Mouse (Mus musculus): Measurements from ENCODE around the gene Tacc2. TPM values are rescaled to one million over a fixed set of nuclear protein-coding genes. Genes with fewer than 3 reads are reported as not detected.
A peak's percentile ranks its signal among the peaks of the same experiment; 100 is the strongest.

Gene Tacc2
- polyA plus RNA-seq, 1 experiment: 44.6 TPM

DNA sequence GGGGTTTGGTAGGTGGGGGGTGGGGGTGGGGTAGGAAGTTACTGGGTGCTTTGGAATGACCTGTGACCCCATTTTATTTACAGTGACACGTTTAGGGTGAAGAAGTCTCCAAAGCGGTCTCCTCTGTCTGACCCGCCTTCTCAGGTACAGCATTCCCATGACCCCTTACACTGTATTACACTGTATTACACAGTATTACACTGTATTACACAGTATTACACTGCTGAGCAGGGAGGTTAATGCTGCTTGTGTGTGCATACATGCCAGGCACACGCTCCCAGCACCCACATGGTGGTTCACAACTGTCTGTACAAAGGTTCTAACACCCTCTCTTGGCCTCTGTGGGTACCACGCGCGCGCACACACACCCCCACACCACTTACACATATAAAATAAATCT, 156.2 kb downstream of the Tacc2 start:
- no peak for TF ChIP-seq CTCF (IDR thresholded peaks at IDR 0.05; ENCODE audit: extremely low read depth, insufficient read depth, low read length)
- no peak for TF ChIP-seq POLR2A (IDR thresholded peaks at IDR 0.05; ENCODE audit: extremely low read depth, insufficient read depth, low read length)
- Histone ChIP-seq H3K4me3 (ENCODE audit: insufficient read depth, low read length) (no peak overlapping the region), H3K4me1 (ENCODE audit: control insufficient read depth, insufficient read depth, low read length) (peaks cover 11% of the 10 kb centered on the region), H3K27ac (ENCODE audit: insufficient read depth, low read length) (no peak overlapping the region)

- H3K27ac ChIP-seq (ENCODE audit: insufficient read depth, low read length): no peak overlapping the region
- TF ChIP-seq POLR2A (IDR thresholded peaks at IDR 0.05; ENCODE audit: extremely low read depth, insufficient read depth, low read length) (no peak), CTCF (IDR thresholded peaks at IDR 0.05; ENCODE audit: extremely low read depth, insufficient read depth, low read length) (0 out of 2 replicates have a peak, but pooled peaks have one; percentile 22)
- H3K4me1 ChIP-seq (ENCODE audit: control insufficient read depth, insufficient read depth, low read length): peaks cover 11% of the 10 kb centered on the region
- H3K4me3 ChIP-seq (ENCODE audit: insufficient read depth, low read length): no peak overlapping the region
These were observed 157.1 kb downstream of the Tacc2 start for GRCm38 (mm10) chr7:130734195-130734787.

DNA sequence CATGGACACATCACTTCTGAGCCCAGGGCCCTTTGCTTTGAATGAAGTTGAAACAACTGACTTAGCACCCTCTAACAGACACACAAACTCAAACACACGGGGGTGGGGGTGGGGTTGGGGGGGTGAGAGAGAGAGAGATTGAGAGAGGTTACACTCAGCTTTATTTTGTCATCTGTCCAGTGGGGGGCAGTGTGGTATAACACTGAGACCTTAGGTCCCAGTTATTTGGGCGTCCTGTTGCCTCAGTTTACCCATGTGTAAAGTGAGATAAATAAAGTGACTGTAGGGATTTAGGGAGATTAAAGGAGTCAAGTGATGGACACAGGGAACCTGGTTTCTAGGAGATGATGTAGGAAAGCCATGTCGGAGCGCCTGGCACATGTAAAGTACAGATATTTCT, 163.9 kb downstream of the Tacc2 start:
- Histone ChIP-seq H3K27ac (ENCODE audit: insufficient read depth, low read length) (no peak overlapping the region), H3K4me3 (ENCODE audit: insufficient read depth, low read length) (no peak overlapping the region), H3K4me1 (ENCODE audit: control insufficient read depth, insufficient read depth, low read length) (no peaks in the 10 kb centered on the region)
- peak; percentile 17; the same call in 1 of the 2 replicates for TF ChIP-seq CTCF (IDR thresholded peaks at IDR 0.05; ENCODE audit: extremely low read depth, insufficient read depth, low read length)
- TF ChIP-seq POLR2A (IDR thresholded peaks at IDR 0.05; ENCODE audit: extremely low read depth, insufficient read depth, low read length): no peak

DNA sequence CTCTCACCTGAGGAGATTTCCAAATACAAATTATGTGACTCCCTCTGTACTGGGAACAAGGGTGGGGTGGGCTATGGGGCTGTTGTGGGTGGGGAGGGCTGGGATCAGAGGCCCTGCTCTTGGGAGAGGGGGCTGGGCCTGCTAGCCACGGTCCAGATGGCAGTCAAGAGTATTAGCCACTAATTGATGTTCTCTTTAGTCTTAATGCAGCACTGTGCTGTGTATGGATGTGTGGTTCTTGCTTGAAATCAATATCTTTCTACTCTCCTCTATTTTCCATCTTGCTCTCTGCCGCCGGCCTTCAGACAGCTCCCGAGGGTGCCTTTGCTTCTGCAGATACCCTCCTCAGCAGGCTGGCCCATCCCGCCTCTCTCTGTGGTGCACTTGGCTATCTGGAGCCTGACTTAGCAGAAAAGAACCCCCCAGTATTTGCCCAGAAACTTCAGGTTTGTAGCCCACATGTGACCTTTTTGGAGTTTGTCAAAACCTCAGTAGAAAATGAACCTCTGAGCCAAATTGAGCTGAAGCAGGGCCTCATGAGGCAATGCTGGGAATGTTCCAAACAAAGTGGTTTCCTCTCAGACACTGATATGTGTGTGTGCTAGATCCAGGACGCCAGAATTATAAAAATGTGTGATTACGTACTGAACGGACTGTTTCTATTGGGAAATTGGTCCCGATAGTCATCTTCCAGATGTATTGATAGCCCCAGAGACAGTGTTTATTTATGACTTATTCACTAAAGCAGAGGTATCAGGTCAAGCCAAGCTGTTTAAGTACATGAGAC, 166.2 kb downstream of the Tacc2 start:
- H3K4me1 ChIP-seq (ENCODE audit: control insufficient read depth, insufficient read depth, low read length): no peaks in the 10 kb centered on the region
- TF ChIP-seq CTCF (IDR thresholded peaks at IDR 0.05; ENCODE audit: extremely low read depth, insufficient read depth, low read length): no peak
- no peak for TF ChIP-seq POLR2A (IDR thresholded peaks at IDR 0.05; ENCODE audit: extremely low read depth, insufficient read depth, low read length)
- H3K27ac ChIP-seq (ENCODE audit: insufficient read depth, low read length): no peak overlapping the region
- H3K4me3 ChIP-seq (ENCODE audit: insufficient read depth, low read length): no peak overlapping the region

DNA sequence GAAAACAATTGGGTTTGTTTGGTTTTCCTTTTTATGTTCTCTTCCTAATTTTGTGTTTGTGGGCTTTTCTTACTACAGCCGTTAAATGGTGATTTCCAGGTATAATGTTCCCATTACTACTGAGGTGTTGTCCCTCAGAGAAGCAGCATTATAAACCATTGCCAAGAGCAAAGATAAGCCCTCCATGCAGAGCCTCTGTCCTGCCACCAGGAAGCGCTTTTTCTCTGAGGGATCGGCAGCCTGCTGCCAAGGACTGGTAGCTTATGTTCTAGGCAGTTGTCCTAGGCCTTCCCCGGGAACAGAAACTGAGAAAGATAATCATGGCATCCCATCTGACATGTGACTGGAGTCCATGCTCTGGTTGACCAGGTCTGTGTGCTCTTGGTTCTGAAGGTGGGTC, 171.9 kb downstream of the Tacc2 start:
- Histone ChIP-seq H3K27ac (ENCODE audit: insufficient read depth, low read length) (no peak overlapping the region), H3K4me1 (ENCODE audit: control insufficient read depth, insufficient read depth, low read length) (no peaks in the 10 kb centered on the region; the same call in 1 of the 2 replicates), H3K4me3 (ENCODE audit: insufficient read depth, low read length) (no peak overlapping the region)
- TF ChIP-seq POLR2A (IDR thresholded peaks at IDR 0.05; ENCODE audit: extremely low read depth, insufficient read depth, low read length) (no peak), CTCF (IDR thresholded peaks at IDR 0.05; ENCODE audit: extremely low read depth, insufficient read depth, low read length) (0 out of 2 replicates have a peak, but pooled peaks have one; percentile 8)

DNA sequence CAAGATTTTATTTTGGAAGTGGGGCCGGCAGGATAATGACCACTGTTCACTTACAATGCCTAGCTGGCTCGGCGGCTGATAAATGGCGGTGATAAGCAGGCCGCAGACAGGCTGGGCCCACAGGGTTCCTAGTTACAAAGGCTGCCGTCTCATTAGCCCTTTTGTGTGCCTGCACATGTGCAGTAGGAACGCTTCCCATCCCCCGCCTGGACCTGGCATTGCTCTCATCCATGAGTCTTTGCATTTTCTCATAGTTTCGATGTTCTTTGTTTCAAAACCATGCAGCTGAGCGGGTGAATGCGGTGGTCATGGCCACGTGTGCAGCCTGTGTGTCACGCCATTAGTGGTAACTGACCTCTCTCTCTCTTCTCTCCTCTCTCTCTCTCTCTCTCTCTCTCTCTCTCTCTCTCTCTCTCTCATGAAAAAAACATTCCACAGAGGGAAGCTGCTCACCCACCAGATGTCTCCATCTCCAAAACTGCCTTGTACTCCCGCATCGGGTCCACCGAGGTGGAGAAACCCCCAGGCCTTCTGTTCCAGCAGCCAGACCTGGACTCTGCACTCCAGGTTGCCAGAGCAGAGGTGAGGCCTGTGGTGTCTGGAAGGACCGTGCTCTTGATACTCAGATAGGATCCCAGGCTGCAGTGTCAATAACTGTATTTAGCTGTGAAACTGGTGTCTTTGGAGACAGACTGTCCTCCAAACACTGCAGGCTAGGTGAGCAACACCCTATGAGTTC, 173.7 kb downstream of the Tacc2 start:
- Histone ChIP-seq H3K4me1 (ENCODE audit: control insufficient read depth, insufficient read depth, low read length) (no peaks in the 10 kb centered on the region; the same call in none of the 2 replicates), H3K27ac (ENCODE audit: insufficient read depth, low read length) (no peak overlapping the region), H3K4me3 (ENCODE audit: insufficient read depth, low read length) (no peak overlapping the region)
- TF ChIP-seq POLR2A (IDR thresholded peaks at IDR 0.05; ENCODE audit: extremely low read depth, insufficient read depth, low read length) (no peak), CTCF (IDR thresholded peaks at IDR 0.05; ENCODE audit: extremely low read depth, insufficient read depth, low read length) (no peak)

DNA sequence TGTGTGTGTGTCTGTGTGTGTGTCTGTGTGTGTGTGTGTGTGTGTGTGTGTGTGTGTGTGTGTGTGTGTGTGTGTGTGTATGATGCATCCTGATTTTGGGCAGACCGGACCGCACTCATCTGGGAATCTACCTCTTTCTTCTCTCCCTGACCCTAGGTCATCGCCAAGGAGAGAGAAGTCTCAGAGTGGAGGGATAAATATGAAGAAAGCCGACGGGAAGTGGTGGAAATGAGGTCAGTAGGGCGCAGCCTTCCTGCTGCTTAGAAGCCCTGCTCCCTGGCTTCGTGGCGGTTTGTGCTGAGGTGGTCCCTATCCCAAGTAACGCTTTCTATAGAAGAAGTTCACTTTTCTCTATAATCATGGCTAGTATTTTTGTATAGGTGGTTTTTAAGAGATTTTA, 174.4 kb downstream of the Tacc2 start:
- Histone ChIP-seq H3K4me1 (ENCODE audit: control insufficient read depth, insufficient read depth, low read length) (no peaks in the 10 kb centered on the region; the same call in none of the 2 replicates), H3K4me3 (ENCODE audit: insufficient read depth, low read length) (no peak overlapping the region), H3K27ac (ENCODE audit: insufficient read depth, low read length) (no peak overlapping the region)
- TF ChIP-seq POLR2A (IDR thresholded peaks at IDR 0.05; ENCODE audit: extremely low read depth, insufficient read depth, low read length) (no peak), CTCF (IDR thresholded peaks at IDR 0.05; ENCODE audit: extremely low read depth, insufficient read depth, low read length) (no peak)

- no peaks in the 10 kb centered on the region; the same call in none of the 2 replicates for H3K4me1 ChIP-seq (ENCODE audit: control insufficient read depth, insufficient read depth, low read length)
- TF ChIP-seq POLR2A (IDR thresholded peaks at IDR 0.05; ENCODE audit: extremely low read depth, insufficient read depth, low read length) (no peak), CTCF (IDR thresholded peaks at IDR 0.05; ENCODE audit: extremely low read depth, insufficient read depth, low read length) (0 out of 2 replicates have a peak, but pooled peaks have one; percentile 29)
- no peak overlapping the region for H3K27ac ChIP-seq (ENCODE audit: insufficient read depth, low read length)
- H3K4me3 ChIP-seq (ENCODE audit: insufficient read depth, low read length): no peak overlapping the region
These were observed 177.6 kb downstream of the Tacc2 start for GRCm38 (mm10) chr7:130754790-130755189.

DNA sequence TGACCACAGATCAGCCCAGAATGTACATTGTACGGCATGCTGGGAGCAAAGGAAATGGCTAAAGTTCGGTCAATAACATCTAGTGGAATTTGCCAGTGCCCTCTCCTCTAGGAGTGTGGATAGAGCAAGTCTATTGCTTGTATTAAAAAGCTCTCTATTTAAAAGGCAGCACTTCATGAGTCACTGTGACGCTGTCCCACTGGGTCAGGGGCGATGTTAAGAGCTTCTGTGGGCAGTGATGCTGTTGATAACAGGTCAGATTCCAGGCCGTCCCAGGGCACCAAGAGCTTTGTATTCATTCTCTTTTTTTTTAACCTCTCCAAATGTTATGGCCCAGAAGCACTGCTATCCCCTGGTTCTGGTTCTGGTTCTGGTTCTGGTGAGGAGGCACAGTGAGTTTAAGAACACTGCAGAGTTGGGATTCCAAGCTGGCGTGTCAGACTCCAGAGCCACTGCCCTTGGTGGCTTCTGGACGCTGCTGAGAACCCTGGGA, 179.2 kb downstream of the Tacc2 start:
- Histone ChIP-seq H3K4me3 (ENCODE audit: insufficient read depth, low read length) (no peak overlapping the region), H3K4me1 (ENCODE audit: control insufficient read depth, insufficient read depth, low read length) (peaks cover 1% of the 10 kb centered on the region), H3K27ac (ENCODE audit: insufficient read depth, low read length) (no peak overlapping the region)
- TF ChIP-seq POLR2A (IDR thresholded peaks at IDR 0.05; ENCODE audit: extremely low read depth, insufficient read depth, low read length) (no peak), CTCF (IDR thresholded peaks at IDR 0.05; ENCODE audit: extremely low read depth, insufficient read depth, low read length) (no peak)

Data from cortical plate, adult 2 months (tissue).